Mouse (Mus musculus): Measurements from ENCODE around the gene Tmod4.

Gene Tmod4

GRCm38 (mm10) chr3:95172526-95173255, 48.4 kb downstream of the Tmod4 start:
- in situ Hi-C loops (cut with MboI; ENCODE audit: low sequenced_read_pairs): no loop called here

GRCm38 (mm10) chr3:95173256-95173949, 49.1 kb downstream of the Tmod4 start:
- in situ Hi-C loops (cut with MboI; ENCODE audit: low sequenced_read_pairs): no loop called here

GRCm38 (mm10) chr3:95174011-95174592, 49.8 kb downstream of the Tmod4 start:
- in situ Hi-C loops (cut with MboI; ENCODE audit: low sequenced_read_pairs): no loop called here

- in situ Hi-C loops (cut with MboI; ENCODE audit: low sequenced_read_pairs): no loop called here
These were observed 52.2 kb downstream of the Tmod4 start for GRCm38 (mm10) chr3:95176500-95176899.

- in situ Hi-C loops (cut with MboI; ENCODE audit: low sequenced_read_pairs): no loop called here
These were observed 53.3 kb downstream of the Tmod4 start for GRCm38 (mm10) chr3:95177583-95177982.

All from CH12F3 (cell line).